Mouse (Mus musculus) small intestine, adult 2 months (tissue): ENCODE measurements around the gene Nes. TPM values are rescaled to one million over a fixed set of nuclear protein-coding genes. Genes with fewer than 3 reads are reported as not detected.

Experiments used
- H3K27ac ChIP-seq: fragments of 200-500 bp; 2 replicates; pipeline ENCODE4 v1.5.1; 2012; ENCODE audit warnings: low read depth, low read length, control low read depth, inconsistent platforms; ENCODE audit not compliant: insufficient read depth
- H3K27me3 ChIP-seq: fragments of 200-500 bp; 2 replicates; pipeline ENCODE4 v1.6.1; 2012; ENCODE audit warnings: mild to moderate bottlenecking, moderate library complexity, low read length, inconsistent platforms; ENCODE audit not compliant: control insufficient read depth, insufficient read depth
- H3K36me3 ChIP-seq: fragments of 200-500 bp; 2 replicates; pipeline ENCODE4 v1.6.1; 2012; ENCODE audit warnings: mild to moderate bottlenecking, low read length, control low read depth, inconsistent platforms; ENCODE audit not compliant: control insufficient read depth, insufficient read depth
- H3K4me1 ChIP-seq: fragments of 200-500 bp; 2 replicates; pipeline ENCODE4 v1.6.1; 2012; ENCODE audit warnings: low read length, inconsistent platforms, mixed read lengths; ENCODE audit not compliant: control insufficient read depth, insufficient read depth, insufficient read length
- H3K4me3 ChIP-seq: fragments of 200-500 bp; 2 replicates; pipeline ENCODE4 v1.5.1; 2012; ENCODE audit warnings: low read depth, mild to moderate bottlenecking, control low read depth, inconsistent platforms, low read length, moderate library complexity
- CTCF ChIP-seq: fragments of 200-500 bp; IDR thresholded peaks from 2 replicates; pipeline ENCODE4 v1.5.1; 2012; ENCODE audit warnings: low read depth, mild to moderate bottlenecking, control low read depth, inconsistent platforms, low read length, moderate library complexity, mixed read lengths; ENCODE audit not compliant: insufficient replicate concordance, insufficient read length; ENCODE audit errors: extremely low read depth
- POLR2A ChIP-seq: fragments of 200-500 bp; IDR thresholded peaks from 2 replicates; pipeline ENCODE4 v1.6.1; 2012; ENCODE audit warnings: low read depth, mild to moderate bottlenecking, control low read depth, inconsistent platforms, low read length, moderate library complexity
- WGBS: fragments of 180-500 bp; shearing (Covaris S2); methylation state at CpG from one replicate; pipeline ENCODE4 v1.1.7; 2018; 5-methylcytosine and 5-hydroxymethylcytosine counted together
- polyA plus RNA-seq: library from polyadenylated mRNA; depleted of rRNA; stranded (reverse); fragments of >200 nt; gene quantifications from 2 replicates; pipeline ENCODE4 v1.2.3, GENCODE M21; 2012

Nes gene
- polyA plus RNA-seq, 1 experiment = 2.6 TPM

- no peak overlapping the region for H3K27ac ChIP-seq
- no peaks in the 10 kb centered on the region for H3K36me3 ChIP-seq
- H3K4me1 ChIP-seq = peaks cover 16% of the 10 kb centered on the region
- no peaks in the 10 kb centered on the region for H3K27me3 ChIP-seq
- TF ChIP-seq CTCF = no peak
- TF ChIP-seq POLR2A = no peak
- WGBS = 88% methylated on average over 5 of the region's 5 CpGs
- no peak overlapping the region for H3K4me3 ChIP-seq
Measured at GRCm38 (mm10) chr3:87979493-87979892, 8.6 kb downstream of the Nes start.

GRCm38 (mm10) chr3:87980085-87980484, 9.2 kb downstream of the Nes start:
- Histone ChIP-seq H3K27me3 (no peaks in the 10 kb centered on the region), H3K36me3 (no peaks in the 10 kb centered on the region), H3K4me3 (no peak overlapping the region), H3K4me1 (peaks cover 16% of the 10 kb centered on the region), H3K27ac (no peak overlapping the region)
- no peak for TF ChIP-seq CTCF
- TF ChIP-seq POLR2A = no peak
- 64% methylated on average over 3 of the region's 3 CpGs for WGBS

GRCm38 (mm10) chr3:87980728-87981127, 9.8 kb downstream of the Nes start:
- H3K36me3 ChIP-seq = no peaks in the 10 kb centered on the region
- H3K4me1 ChIP-seq = peaks cover 16% of the 10 kb centered on the region
- no peak overlapping the region for H3K4me3 ChIP-seq
- no peak overlapping the region for H3K27ac ChIP-seq
- 86% methylated on average over 5 of the region's 5 CpGs for WGBS
- no peak for TF ChIP-seq POLR2A
- TF ChIP-seq CTCF = no peak
- H3K27me3 ChIP-seq = no peaks in the 10 kb centered on the region

- Histone ChIP-seq H3K27ac (peak overlapping the region; percentile 79; the same call in 1 of the 2 replicates), H3K4me3 (no peak overlapping the region), H3K27me3 (no peaks in the 10 kb centered on the region), H3K4me1 (peaks cover 16% of the 10 kb centered on the region), H3K36me3 (no peaks in the 10 kb centered on the region)
- WGBS = 87% methylated on average over 6 of the region's 6 CpGs
- TF ChIP-seq CTCF = no peak
- TF ChIP-seq POLR2A = no peak
Measured at GRCm38 (mm10) chr3:87981214-87981760, 10.4 kb downstream of the Nes start.

- Histone ChIP-seq H3K4me1 (peaks cover 16% of the 10 kb centered on the region), H3K27ac (peak overlapping the region; percentile 79), H3K27me3 (no peaks in the 10 kb centered on the region), H3K36me3 (no peaks in the 10 kb centered on the region), H3K4me3 (no peak overlapping the region)
- WGBS = 27% methylated on average over 12 of the region's 12 CpGs
- no peak for TF ChIP-seq POLR2A
Measured at GRCm38 (mm10) chr3:87981894-87982835, 11.3 kb downstream of the Nes start.

- peaks cover 16% of the 10 kb centered on the region for H3K4me1 ChIP-seq
- H3K36me3 ChIP-seq = no peaks in the 10 kb centered on the region
- 23% methylated on average over 13 of the region's 13 CpGs for WGBS
- no peak for TF ChIP-seq POLR2A
- TF ChIP-seq CTCF = no peak
- H3K27me3 ChIP-seq = no peaks in the 10 kb centered on the region
- H3K4me3 ChIP-seq = no peak overlapping the region
- peak overlapping the region; percentile 79 for H3K27ac ChIP-seq
Measured at GRCm38 (mm10) chr3:87982836-87983601, 12.1 kb downstream of the Nes start.

- peaks cover 16% of the 10 kb centered on the region for H3K4me1 ChIP-seq
- 0 out of 2 replicates have a peak, but pooled peaks cover 4% of the 10 kb centered on the region for H3K27me3 ChIP-seq
- peak overlapping the region; percentile 57; the same call in 1 of the 2 replicates for H3K27ac ChIP-seq
- TF ChIP-seq POLR2A (no peak), CTCF (no peak)
- H3K4me3 ChIP-seq = no peak overlapping the region
- WGBS = 73% methylated on average over 6 of the region's 6 CpGs
- no peaks in the 10 kb centered on the region for H3K36me3 ChIP-seq
Measured at GRCm38 (mm10) chr3:87983627-87984026, 12.7 kb downstream of the Nes start.
